In the genomic region with DNA sequence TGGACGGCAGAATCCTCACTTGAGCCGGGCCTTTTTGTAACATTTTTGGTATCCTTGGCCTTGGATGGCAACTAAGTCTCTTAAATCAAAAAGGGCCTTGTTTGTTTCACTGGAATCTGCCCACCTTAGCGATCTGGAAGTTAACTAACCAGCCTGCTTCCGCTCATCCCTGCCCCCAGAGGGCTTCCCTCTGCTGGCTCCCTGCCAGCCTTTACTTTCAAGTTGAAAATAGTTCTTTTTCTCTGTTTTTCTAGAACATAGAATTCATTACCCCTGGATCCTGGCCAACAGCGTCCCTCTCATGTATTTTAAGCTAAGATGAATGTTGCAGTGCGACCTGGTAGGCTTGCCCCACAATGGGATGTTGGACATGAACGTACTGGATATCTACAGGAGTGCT, we compare ENCODE assay signal across 14 mouse cellular contexts. TPM values are rescaled to one million over a fixed set of nuclear protein-coding genes. Genes with fewer than 3 reads are reported as not detected.
DNase-seq lines count a peak whose midpoint lies in the region; ATAC-seq and TF ChIP-seq lines count a peak whose summit lies in the region.
"Had no signal": no experiment of that assay in that cellular context is flagged by ENCODE, and none has a peak within 500 bp of the region (broad histone marks: within the 10 kb centered on the region; RNA-seq: fewer than 3 reads in every experiment).

No protein-coding gene starts in this region.

- peak overlapping the region; percentile 19; the same call in 1 of the 2 replicates for H3K4me2 ChIP-seq in stomach, embryonic 16.5 days (ENCODE audit: low read depth, low read length)
- no peak overlapping the region for H3K4me2 ChIP-seq in stomach, postnatal 0 days (replicated peaks; ENCODE audit: low read depth)
- H3K4me2 ChIP-seq: midbrain, embryonic 13.5 days; neural tube, embryonic 13.5 days had no signal

- no peak overlapping the region for H3K4me3 ChIP-seq in gastrocnemius, adult 2 months
- no peak overlapping the region for H3K4me3 ChIP-seq in stomach, embryonic 16.5 days (replicated peaks; ENCODE audit: low read length)
- no peak overlapping the region for H3K4me3 ChIP-seq in stomach, postnatal 0 days (ENCODE audit: low read depth, low read length)
- H3K4me3 ChIP-seq: midbrain, embryonic 13.5 days; neural tube, embryonic 13.5 days had no signal

- H3K27ac ChIP-seq in gastrocnemius, adult 2 months, result no peak overlapping the region
- no peak overlapping the region for H3K27ac ChIP-seq in stomach, embryonic 16.5 days (ENCODE audit: low read length)
- no peak overlapping the region for H3K27ac ChIP-seq in stomach, postnatal 0 days (replicated peaks)
- H3K27ac ChIP-seq: midbrain, embryonic 13.5 days; neural tube, embryonic 13.5 days had no signal

- no peak for ATAC-seq in stomach, embryonic 16.5 days (ENCODE audit: insufficient read depth, low FRiP score)
- ATAC-seq in stomach, postnatal 0 days (ENCODE audit: low FRiP score, low TSS enrichment), result no peak
- no peak for ATAC-seq in megakaryocyte-erythroid progenitor cell, adult 5-6 weeks (replicated peaks; ENCODE audit: low FRiP score, low TSS enrichment, poor library complexity, severe bottlenecking)
- ATAC-seq: CD4-positive, CD25-positive, alpha-beta regulatory T cell, adult 4 months; inflammation-experienced regulatory T-cells, adult 6 months; midbrain, embryonic 13.5 days had no signal

- peak; percentile 27 for DNase-seq in gastrocnemius, postnatal 10 days
- no peak for DNase-seq in gastrocnemius, adult 2 months
- DNase-seq in left cerebral cortex, postnatal 10 days (ENCODE audit: extremely low spot score in 1 of 2, low spot score in 2 of 2), result peak; percentile 12 to 68
- DNase-seq in left cerebral cortex, adult 11 months (ENCODE audit: low spot score), result no peak
- DNase-seq in stomach, postnatal 0 days (ENCODE audit: low spot score), result no peak
- no peak for DNase-seq in yolk sac, embryonic 10.5 days (ENCODE audit: low spot score)
- DNase-seq: layer of hippocampus, adult 9-11 months; liver had no signal

- no peaks in the 10 kb centered on the region for H3K36me3 ChIP-seq in stomach, embryonic 16.5 days (ENCODE audit: control insufficient read depth, insufficient read depth, low read length)
- no peaks in the 10 kb centered on the region for H3K36me3 ChIP-seq in stomach, postnatal 0 days (ENCODE audit: control insufficient read depth, insufficient read depth, low read length)
- H3K36me3 ChIP-seq: midbrain, embryonic 13.5 days; neural tube, embryonic 13.5 days had no signal

- H3K27me3 ChIP-seq in stomach, embryonic 16.5 days (ENCODE audit: control insufficient read depth, insufficient read depth, low read length), result no peaks in the 10 kb centered on the region
- H3K27me3 ChIP-seq in stomach, postnatal 0 days (ENCODE audit: control insufficient read depth, insufficient read depth, low read length), result no peaks in the 10 kb centered on the region
- H3K27me3 ChIP-seq: midbrain, embryonic 13.5 days; neural tube, embryonic 13.5 days had no signal

- H3K9me3 ChIP-seq in stomach, embryonic 16.5 days (replicated peaks; ENCODE audit: control insufficient read depth, low read length), result no peaks in the 10 kb centered on the region
- H3K9me3 ChIP-seq in stomach, postnatal 0 days (ENCODE audit: control insufficient read depth, low read length), result no peaks in the 10 kb centered on the region
- H3K9me3 ChIP-seq: midbrain, embryonic 13.5 days; neural tube, embryonic 13.5 days had no signal

- WGBS in stomach, embryonic 16.5 days, result 38% methylated on average over 7 of the region's 7 CpGs
- WGBS in stomach, postnatal 0 days, result 36% methylated on average over 7 of the region's 7 CpGs

- no peak for TF ChIP-seq EP300 in stomach, postnatal 0 days (optimal IDR thresholded peaks at IDR 0.05)

- H3K9ac ChIP-seq in stomach, embryonic 16.5 days (ENCODE audit: low read length), result 0 out of 2 replicates have a peak overlapping the region, but pooled peaks have one; percentile 21
- no peak overlapping the region for H3K9ac ChIP-seq in stomach, postnatal 0 days (ENCODE audit: low read length)
- H3K9ac ChIP-seq: midbrain, embryonic 13.5 days; neural tube, embryonic 13.5 days had no signal

- 0 out of 2 replicates have a peak, but pooled peaks cover 10% of the 10 kb centered on the region for H3K4me1 ChIP-seq in stomach, embryonic 16.5 days (ENCODE audit: control insufficient read depth, insufficient read depth, low read length)
- H3K4me1 ChIP-seq in stomach, postnatal 0 days (replicated peaks; ENCODE audit: control insufficient read depth, insufficient read depth), result no peaks in the 10 kb centered on the region

- TF ChIP-seq CTCF in gastrocnemius, adult 2 months (IDR thresholded peaks at IDR 0.05), result no peak
- TF ChIP-seq CTCF in stomach, postnatal 0 days (IDR thresholded peaks at IDR 0.05; ENCODE audit: low read depth), result no peak

- intact Hi-C loops in gastrocnemius, adult 2 months (cut with DNase I), result no loop called here
- intact Hi-C loops in left cerebral cortex, postnatal 10 days (cut with DNase I), result no loop called here

RNA-seq across cellular contexts. Expression of gene Jade1, which starts 11.1 kb away (rescaled TPM):
- total RNA-seq in gastrocnemius, postnatal 10 days (2021), result 10 to 100 TPM; 26.0 to 31.1 TPM
- total RNA-seq in gastrocnemius, adult 2 months (2021), result 10 to 100 TPM; 17.5 to 24.2 TPM
- 10 to 100 TPM; 23.0 to 25.3 TPM for total RNA-seq in left cerebral cortex, postnatal 10 days (2021)
- polyA plus RNA-seq in stomach, embryonic 16.5 days (2015; fragmentation: Nextera tagmentation; extraction: Ambion mirVana), result 11.5 and 11.6 TPM in 2 replicates
- polyA plus RNA-seq in stomach, postnatal 0 days (2015; fragmentation: Nextera tagmentation; extraction: Ambion mirVana), result 7.6 and 9.0 TPM in 2 replicates
- 29.8 and 38.0 TPM in 2 replicates for total RNA-seq in megakaryocyte-erythroid progenitor cell, adult 5-6 weeks (2014; fragmentation: Nextera tagmentation)
- 36.1 and 36.3 TPM in 2 replicates for total RNA-seq in megakaryocyte-erythroid progenitor cell, adult 5-6 weeks (2017)

Comparison
In these comparisons a context has a peak if more than half of its experiments do, and no peak if none do; other contexts are left out.
1. DNase-seq: peak in gastrocnemius, postnatal 10 days (single experiment) and left cerebral cortex, postnatal 10 days (2 of 2); none in gastrocnemius, adult 2 months (single experiment), left cerebral cortex, adult 11 months (single experiment), stomach, postnatal 0 days (single experiment) and yolk sac, embryonic 10.5 days (single experiment).